In genomic region chr2:121188530-121188929, GRCm38 (mm10) we compare ENCODE assay signal across 1 mouse cellular context.
TF ChIP-seq lines count a peak whose summit lies in the region.

No protein-coding gene starts in this region.

TF ChIP-seq in MEL, 35 proteins besides CTCF, POLR2A, EP300 and RAD21:
- TF ChIP-seq JUND (IDR thresholded peaks at IDR 0.05; ENCODE audit: low read depth, low read length) (no peak), SMC3 (IDR thresholded peaks at IDR 0.05; ENCODE audit: low read depth, low read length) (peak; percentile 47)
